10 mouse cellular contexts compared by ENCODE assay signal in the genomic region with DNA sequence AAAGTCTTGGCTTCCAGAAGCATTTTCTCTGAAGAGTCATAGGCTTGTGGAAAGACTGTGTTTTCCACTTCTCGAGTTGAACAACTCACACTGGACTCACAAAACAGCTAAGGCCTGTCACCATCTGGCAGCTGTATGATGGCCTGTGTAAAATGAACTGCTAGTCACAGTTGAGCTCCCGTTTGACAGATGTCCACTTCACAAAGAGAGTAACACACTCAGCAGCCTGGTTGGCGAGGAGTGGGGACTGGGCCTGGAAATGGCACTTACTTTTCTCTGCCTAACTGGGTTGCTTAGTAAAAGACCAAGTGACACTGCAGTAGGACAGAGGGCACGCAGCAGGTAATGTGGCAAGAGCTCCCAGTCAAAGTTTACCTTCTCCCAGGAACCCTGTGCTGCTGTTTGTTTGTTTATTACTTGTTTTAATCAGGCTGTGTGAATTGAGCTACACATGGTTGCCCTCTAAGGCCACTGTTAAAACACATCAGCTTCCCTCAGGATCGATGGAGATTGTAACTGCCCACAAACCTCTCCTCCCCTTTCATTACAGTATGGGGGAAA.
A peak's percentile ranks its signal among the peaks of the same experiment; 100 is the strongest.
DNase-seq lines count a peak whose midpoint lies in the region; ATAC-seq and TF ChIP-seq lines count a peak whose summit lies in the region.
"Had no signal": no experiment of that assay in that cellular context is flagged by ENCODE, and none has a peak within 500 bp of the region (broad histone marks: within the 10 kb centered on the region; RNA-seq: fewer than 3 reads in every experiment).

No protein-coding gene starts in this region.

- TF ChIP-seq CTCF in lung, embryonic 14.5 days (IDR thresholded peaks at IDR 0.05; ENCODE audit: low read depth) = no peak
- no peak for TF ChIP-seq CTCF in lung, postnatal 0 days (IDR thresholded peaks at IDR 0.05)
- TF ChIP-seq CTCF in liver, postnatal 0 days (IDR thresholded peaks at IDR 0.05; ENCODE audit: low read depth) = no peak

- ATAC-seq in lung, embryonic 14.5 days (ENCODE audit: insufficient read depth) = peak; percentile 49; the same call in 1 of the 2 replicates
- no peak for ATAC-seq in lung, postnatal 0 days
- peak; percentile 53; the same call in 1 of the 2 replicates for ATAC-seq in embryonic facial prominence, embryonic 14.5 days (ENCODE audit: low read depth)
- ATAC-seq in liver, postnatal 0 days = peak; percentile 86

- no peak overlapping the region for H3K9ac ChIP-seq in lung, embryonic 14.5 days
- no peak overlapping the region for H3K9ac ChIP-seq in lung, postnatal 0 days (replicated peaks; ENCODE audit: low read depth)
- H3K9ac ChIP-seq in embryonic facial prominence, embryonic 14.5 days (ENCODE audit: low read depth, low read length) = no peak overlapping the region
- H3K9ac ChIP-seq in liver, postnatal 0 days (replicated peaks) = no peak overlapping the region

- H3K27me3 ChIP-seq in lung, embryonic 14.5 days (ENCODE audit: insufficient read depth, low read length) = no peaks in the 10 kb centered on the region
- H3K27me3 ChIP-seq in lung, postnatal 0 days (replicated peaks; ENCODE audit: insufficient read depth, low read length) = no peaks in the 10 kb centered on the region
- H3K27me3 ChIP-seq in embryonic facial prominence, embryonic 14.5 days (replicated peaks; ENCODE audit: control insufficient read depth, insufficient read depth, low read length) = no peaks in the 10 kb centered on the region
- no peaks in the 10 kb centered on the region for H3K27me3 ChIP-seq in liver, postnatal 0 days (ENCODE audit: insufficient read depth, low read length)

- 23% methylated on average over 5 of the region's 5 CpGs for WGBS in lung, embryonic 14.5 days
- 38% methylated on average over 5 of the region's 5 CpGs for WGBS in lung, postnatal 0 days
- 35% methylated on average over 5 of the region's 5 CpGs for WGBS in embryonic facial prominence, embryonic 14.5 days
- WGBS in liver, postnatal 0 days (ENCODE audit: insufficient replicate concordance) = 23% methylated on average over 5 of the region's 5 CpGs

- no peak overlapping the region for H3K4me3 ChIP-seq in lung, embryonic 14.5 days (ENCODE audit: low read depth, low read length)
- H3K4me3 ChIP-seq in lung, postnatal 0 days (ENCODE audit: low read depth, low read length) = no peak overlapping the region
- no peak overlapping the region for H3K4me3 ChIP-seq in embryonic facial prominence, embryonic 14.5 days (ENCODE audit: low read depth, low read length)
- H3K4me3 ChIP-seq in liver, postnatal 0 days (ENCODE audit: low read depth, low read length) = no peak overlapping the region
- H3K4me3 ChIP-seq: left cerebral cortex, adult 2 months had no signal

- DNase-seq in embryo, embryonic 10 days (ENCODE audit: low spot score) = peak; percentile 35
- DNase-seq in embryo, embryonic 9.5 days (ENCODE audit: extremely low spot score) = no peak
- DNase-seq in lung, embryonic 14.5 days = peak; percentile 39
- no peak for DNase-seq in lung, postnatal 0 days (ENCODE audit: low spot score)
- peak; percentile 43 for DNase-seq in embryonic facial prominence, embryonic 14.5 days (ENCODE audit: low spot score)
- peak; percentile 45 for DNase-seq in liver, postnatal 0 days
- no peak for DNase-seq in right cerebral cortex, postnatal 36 days (ENCODE audit: low spot score in 2 of 2)
- no peak for DNase-seq in adrenal gland, postnatal 14 days
- DNase-seq: cerebellum, postnatal 36 days had no signal

- H3K4me1 ChIP-seq in lung, embryonic 14.5 days (ENCODE audit: insufficient read depth) = 0 out of 2 replicates have a peak, but pooled peaks cover 3% of the 10 kb centered on the region
- H3K4me1 ChIP-seq in lung, postnatal 0 days (ENCODE audit: insufficient read depth, low read depth, low read length) = no peaks in the 10 kb centered on the region
- H3K4me1 ChIP-seq in embryonic facial prominence, embryonic 14.5 days (ENCODE audit: control insufficient read depth, insufficient read depth, low read length) = 0 out of 2 replicates have a peak, but pooled peaks cover 9% of the 10 kb centered on the region
- H3K4me1 ChIP-seq in liver, postnatal 0 days (ENCODE audit: insufficient read depth) = peaks cover 26% of the 10 kb centered on the region

- no peak overlapping the region for H3K4me2 ChIP-seq in lung, embryonic 14.5 days
- no peak overlapping the region for H3K4me2 ChIP-seq in lung, postnatal 0 days (replicated peaks; ENCODE audit: low read depth, low read length)
- H3K4me2 ChIP-seq in embryonic facial prominence, embryonic 14.5 days (ENCODE audit: low read depth, low read length) = no peak overlapping the region
- no peak overlapping the region; the same call in 1 of the 2 replicates for H3K4me2 ChIP-seq in liver, postnatal 0 days (ENCODE audit: low read depth, low read length)

- no peak overlapping the region for H3K27ac ChIP-seq in lung, embryonic 14.5 days (ENCODE audit: low read depth)
- no peak overlapping the region for H3K27ac ChIP-seq in lung, postnatal 0 days (ENCODE audit: low read length)
- no peak overlapping the region; the same call in 1 of the 2 replicates for H3K27ac ChIP-seq in embryonic facial prominence, embryonic 14.5 days (replicated peaks; ENCODE audit: low read depth, low read length)
- peak overlapping the region; percentile 79 for H3K27ac ChIP-seq in liver, postnatal 0 days (ENCODE audit: low read depth)
- H3K27ac ChIP-seq: left cerebral cortex, adult 2 months had no signal

- H3K36me3 ChIP-seq in lung, embryonic 14.5 days (ENCODE audit: insufficient read depth) = no peaks in the 10 kb centered on the region
- no peaks in the 10 kb centered on the region for H3K36me3 ChIP-seq in lung, postnatal 0 days (ENCODE audit: insufficient read depth, low read length)
- H3K36me3 ChIP-seq in embryonic facial prominence, embryonic 14.5 days (ENCODE audit: control insufficient read depth, insufficient read depth, low read length) = no peaks in the 10 kb centered on the region
- no peaks in the 10 kb centered on the region for H3K36me3 ChIP-seq in liver, postnatal 0 days (replicated peaks; ENCODE audit: insufficient read depth, low read length)

- H3K9me3 ChIP-seq in lung, embryonic 14.5 days (ENCODE audit: low read depth, low read length) = no peaks in the 10 kb centered on the region
- H3K9me3 ChIP-seq in lung, postnatal 0 days (ENCODE audit: low read length) = no peaks in the 10 kb centered on the region
- no peaks in the 10 kb centered on the region for H3K9me3 ChIP-seq in embryonic facial prominence, embryonic 14.5 days (ENCODE audit: control insufficient read depth, low read length)
- H3K9me3 ChIP-seq in liver, postnatal 0 days (ENCODE audit: low read length) = no peaks in the 10 kb centered on the region

- no peak for TF ChIP-seq EP300 in lung, postnatal 0 days (IDR thresholded peaks at IDR 0.05)
- no peak for TF ChIP-seq EP300 in liver, postnatal 0 days (IDR thresholded peaks at IDR 0.05; ENCODE audit: low read depth)

Comparison
In these comparisons a context has a peak if more than half of its experiments do, and no peak if none do; other contexts are left out.
1. DNase-seq: peak in embryo, embryonic 10 days (single experiment), lung, embryonic 14.5 days (single experiment), embryonic facial prominence, embryonic 14.5 days (single experiment) and liver, postnatal 0 days (single experiment); none in embryo, embryonic 9.5 days (single experiment), lung, postnatal 0 days (single experiment), right cerebral cortex, postnatal 36 days (0 of 2) and adrenal gland, postnatal 14 days (single experiment).